Mouse (Mus musculus): Measurements from ENCODE around the gene Foxe3.
A peak's percentile ranks its signal among the peaks of the same experiment; 100 is the strongest.

Foxe3 gene

DNA sequence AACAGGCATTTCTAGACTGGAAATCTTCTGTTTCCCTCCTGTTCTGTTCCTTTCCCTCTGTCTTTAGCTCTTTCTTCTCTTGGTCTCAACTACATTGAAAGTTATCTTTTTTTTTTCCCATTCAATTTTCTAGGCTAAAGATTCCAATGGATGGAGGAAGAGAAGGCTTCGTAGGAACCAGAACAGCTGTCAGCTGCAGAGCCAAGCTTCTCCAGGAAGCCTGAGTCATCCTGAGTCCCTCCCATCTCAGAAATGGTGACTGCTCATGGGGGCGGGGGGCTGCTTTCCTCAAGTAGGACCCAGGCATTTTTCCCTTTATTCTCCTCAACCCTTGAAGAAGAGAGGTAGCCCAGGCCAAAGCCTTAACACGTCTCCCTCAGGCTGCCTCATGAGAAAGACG lies 9.8 kb downstream of the Foxe3 start:
- DNase-seq (ENCODE audit: low spot score in 2 of 2) = no peak

DNA sequence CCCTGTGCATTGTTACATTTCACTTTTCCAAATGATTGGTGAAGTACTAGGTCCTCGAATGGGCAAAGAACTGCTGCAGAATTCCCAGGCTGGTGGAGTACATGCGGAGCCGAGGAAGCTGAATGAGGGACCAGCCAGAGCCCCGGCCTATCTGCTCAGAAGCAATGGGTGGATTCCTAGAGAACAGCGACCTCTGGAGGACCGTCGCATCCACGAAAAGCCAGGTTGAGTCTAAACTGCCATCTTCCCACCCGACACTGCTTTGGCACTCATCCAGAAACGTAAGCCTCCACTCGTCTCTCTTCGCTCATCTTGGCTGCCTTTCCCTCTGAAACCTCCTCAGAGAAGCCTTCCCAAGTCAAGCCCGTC lies 12.2 kb downstream of the Foxe3 start:
- peak; percentile 40 to 70 for DNase-seq (ENCODE audit: low spot score in 2 of 2)

- no peak for DNase-seq (ENCODE audit: low spot score in 2 of 2)
These were observed 12.9 kb downstream of the Foxe3 start for GRCm38 (mm10) chr4:114912705-114913593.

GRCm38 (mm10) chr4:114909602-114910484 lies 16.0 kb downstream of the Foxe3 start:
- DNase-seq (ENCODE audit: low spot score in 2 of 2) = no peak

GRCm38 (mm10) chr4:114908829-114909601 lies 16.8 kb downstream of the Foxe3 start, which contains the start of gene Foxd2:
Gene Foxd2 (minus strand): TSS chr4:114908873.
- DNase-seq (ENCODE audit: low spot score in 2 of 2) = peak; percentile 83 to 93

GRCm38 (mm10) chr4:114907951-114908828 lies 17.6 kb downstream of the Foxe3 start:
- peak in 1 of 2 experiments; percentile 22 for DNase-seq (ENCODE audit: low spot score in 2 of 2)

GRCm38 (mm10) chr4:114907056-114907917 lies 18.5 kb downstream of the Foxe3 start:
- DNase-seq (ENCODE audit: low spot score in 2 of 2) = peak in 1 of 2 experiments; percentile 26

- DNase-seq (ENCODE audit: low spot score in 2 of 2) = no peak
These were observed 19.7 kb downstream of the Foxe3 start for GRCm38 (mm10) chr4:114905969-114906680.

DNA sequence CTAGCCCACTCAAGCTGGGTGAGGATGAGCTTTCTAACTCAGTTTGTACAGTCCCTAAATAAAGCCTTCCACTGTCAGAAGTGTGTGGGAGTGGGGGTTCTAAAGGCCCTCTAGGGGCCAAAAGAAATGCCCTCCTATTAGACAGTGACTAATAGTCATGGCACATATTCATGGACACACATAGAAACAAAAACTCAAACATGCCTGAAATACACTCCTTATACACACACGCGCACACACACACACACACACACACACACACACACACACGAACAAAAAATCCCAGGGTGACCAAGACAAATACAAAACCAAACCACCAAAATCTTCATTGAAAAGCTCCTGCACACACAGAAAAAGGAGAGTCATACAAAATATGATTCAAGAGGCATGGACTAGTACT lies 20.3 kb downstream of the Foxe3 start:
- no peak for DNase-seq (ENCODE audit: low spot score in 2 of 2)

- no peak for DNase-seq (ENCODE audit: low spot score in 2 of 2)
These were observed 22.4 kb downstream of the Foxe3 start for GRCm38 (mm10) chr4:114903422-114903782.

DNA sequence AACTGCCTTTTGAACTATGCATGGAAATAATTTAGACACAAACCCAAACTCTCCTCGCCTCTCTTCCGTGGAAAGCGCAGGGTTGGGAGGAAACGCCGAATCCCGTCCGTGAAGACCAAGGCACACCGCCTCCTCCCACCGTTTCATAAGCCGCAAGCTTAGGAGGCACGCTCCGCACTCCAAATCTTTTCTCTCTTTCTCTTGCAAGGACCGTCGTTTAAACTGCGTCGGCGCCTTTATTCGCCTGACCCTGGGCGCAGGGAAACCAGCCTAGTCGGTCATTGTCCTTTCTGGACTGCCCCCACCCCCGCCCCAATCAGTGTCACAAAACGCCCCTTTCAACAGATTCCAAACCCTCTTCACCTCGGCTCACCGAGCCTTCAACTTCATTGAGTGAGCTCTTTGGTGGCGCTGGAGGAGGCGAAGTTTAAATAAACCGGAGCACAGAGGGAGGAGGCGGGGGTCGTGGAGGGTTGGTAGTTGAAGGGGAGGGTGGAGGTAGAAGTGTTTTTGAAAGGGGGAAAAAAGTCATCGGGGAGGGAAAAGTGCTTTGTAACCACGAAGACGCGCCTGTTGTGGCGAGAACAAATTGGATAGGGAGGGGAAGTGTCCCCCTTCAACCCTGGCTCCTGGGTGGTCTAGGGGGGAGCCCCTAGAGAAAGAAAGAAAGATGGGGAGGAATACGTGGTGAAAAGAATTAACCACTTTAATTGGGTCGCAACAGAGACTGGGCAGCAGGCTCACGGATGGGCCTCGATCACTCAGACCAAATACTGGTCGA lies 23.0 kb downstream of the Foxe3 start:
- DNase-seq (ENCODE audit: low spot score in 2 of 2) = no peak

DNA sequence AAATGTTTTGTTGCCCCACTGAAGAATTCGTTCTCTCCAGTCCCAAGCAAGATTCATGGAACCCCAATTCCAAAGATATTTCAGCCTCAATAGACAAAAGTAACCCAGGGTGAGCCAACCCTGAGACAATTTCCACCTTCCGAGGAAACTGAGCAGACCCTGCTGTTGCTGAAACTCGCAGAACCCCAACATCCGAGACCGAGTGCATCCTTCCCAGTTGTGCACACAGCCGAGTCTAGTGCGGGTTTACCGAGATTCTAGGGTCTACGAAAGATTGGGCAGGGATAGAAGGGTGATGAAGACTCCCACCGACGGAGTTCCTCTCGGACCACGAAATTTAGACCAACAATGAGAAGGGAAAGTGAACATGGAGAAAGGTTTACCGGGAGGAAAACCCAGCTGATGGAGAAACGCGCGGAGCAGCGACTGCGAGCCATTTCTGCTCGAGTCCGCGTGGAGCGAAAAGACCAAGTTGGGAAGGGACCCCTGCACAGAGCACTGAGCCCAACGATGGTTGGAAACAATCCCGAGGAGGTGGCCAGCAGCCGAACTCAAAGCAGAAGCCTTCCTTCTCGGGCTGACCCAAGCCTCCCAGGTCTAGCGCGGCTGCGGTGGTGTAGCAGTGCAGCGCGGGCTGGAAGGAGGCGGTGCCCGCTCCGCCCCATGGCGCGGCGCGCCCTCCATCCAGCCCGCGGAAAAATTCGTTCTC lies 24.0 kb downstream of the Foxe3 start:
- DNase-seq (ENCODE audit: low spot score in 2 of 2) = no peak

DNA sequence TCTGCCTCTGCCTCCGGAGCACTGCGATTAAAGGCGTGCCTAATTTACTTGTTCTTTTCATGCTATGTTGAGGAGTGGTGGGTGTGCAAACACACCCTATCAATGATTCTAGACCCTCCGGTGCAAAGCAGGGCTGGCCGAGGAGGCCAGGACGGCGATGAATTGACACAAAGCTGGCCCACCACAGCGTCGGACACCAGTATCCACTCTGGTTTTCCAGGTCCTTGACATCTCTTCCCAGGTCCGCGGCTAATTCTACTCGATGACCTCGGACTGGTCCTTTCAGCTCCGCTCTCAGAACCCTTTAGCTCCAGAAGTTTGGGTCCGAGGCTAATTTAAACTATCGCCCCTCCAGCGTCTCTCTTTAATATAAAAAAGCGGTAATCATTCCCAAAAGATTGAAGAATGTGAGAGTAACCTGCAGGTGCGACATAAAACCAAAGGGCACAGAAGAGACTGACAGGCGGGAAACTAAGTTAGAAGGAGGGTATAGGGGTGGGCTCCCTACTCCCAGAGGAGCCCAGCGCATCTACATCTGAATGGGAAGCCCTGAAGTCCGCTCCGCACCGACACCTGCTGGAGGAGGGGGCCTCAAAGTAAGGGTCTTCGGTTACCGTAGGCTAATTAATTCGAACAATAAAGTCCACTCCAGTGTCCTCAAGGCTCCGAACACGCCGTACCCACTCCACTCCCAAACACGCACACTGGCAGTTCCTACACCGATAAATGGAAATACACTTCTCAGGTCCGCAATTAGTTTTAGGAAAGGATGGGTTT lies 24.8 kb downstream of the Foxe3 start:
- no peak for DNase-seq (ENCODE audit: low spot score in 2 of 2)

GRCm38 (mm10) chr4:114899885-114900284 lies 25.9 kb downstream of the Foxe3 start:
- DNase-seq (ENCODE audit: low spot score in 2 of 2) = no peak

DNA sequence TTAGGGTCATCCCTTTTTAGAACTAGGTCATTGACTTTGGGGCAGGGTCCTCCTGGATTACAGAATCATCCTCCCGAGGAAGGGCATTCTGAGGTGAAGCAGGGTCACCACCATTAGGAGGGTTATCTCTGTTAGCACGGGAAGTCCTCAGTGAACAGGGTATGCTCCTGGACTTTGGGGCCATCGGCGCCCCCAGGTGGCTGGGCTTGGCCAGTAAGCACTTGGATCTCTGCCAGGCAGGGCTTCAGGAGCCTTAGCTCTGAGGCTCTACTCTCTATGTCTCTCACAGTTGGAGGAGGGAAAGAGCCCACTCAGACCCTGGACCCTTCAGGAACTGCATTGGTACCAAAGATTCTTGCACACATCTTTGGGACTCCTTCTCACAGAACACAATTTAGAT lies 28.0 kb downstream of the Foxe3 start:
- no peak for DNase-seq (ENCODE audit: low spot score in 2 of 2)

DNA sequence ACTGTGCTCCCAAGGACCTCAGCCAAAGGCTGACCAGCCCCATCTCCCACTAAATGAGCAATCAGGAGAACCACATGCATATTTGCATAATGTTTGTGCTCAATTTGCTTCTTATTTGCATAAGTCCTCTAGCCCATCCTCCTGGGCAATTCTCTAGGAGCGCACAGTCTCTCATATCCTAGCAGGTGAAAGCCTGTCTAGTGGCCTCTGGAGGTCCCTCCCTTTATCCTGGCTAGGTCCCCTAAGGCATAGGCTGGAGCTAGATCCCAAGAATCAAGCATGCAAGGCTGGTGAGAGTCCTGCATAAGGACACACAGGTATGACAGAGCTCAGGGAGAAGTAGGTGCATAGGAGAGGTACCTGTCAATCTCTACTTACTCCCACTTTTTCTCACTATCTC lies 43.6 kb downstream of the Foxe3 start:
- DNase-seq (ENCODE audit: low spot score in 2 of 2) = no peak

GRCm38 (mm10) chr4:114876441-114876972 lies 49.3 kb downstream of the Foxe3 start:
- no peak for DNase-seq (ENCODE audit: low spot score in 2 of 2)
